Mouse (Mus musculus) right cerebral cortex, postnatal 14 days (tissue): ENCODE measurements around the gene Nlgn1.
"Not testable (repeated sequence)": the region's sequence is repeated elsewhere in the genome, so short reads cannot be mapped to it uniquely, and the experiment has no call there.

Experiments used
- DNase-seq: peaks from one replicate; pipeline ENCODE4 v3.0.0; 2022

The Nlgn1 gene

GRCm38 (mm10) chr3:25597513-25597912 is 734.7 kb downstream of the Nlgn1 start:
- DNase-seq = no peak

GRCm38 (mm10) chr3:25575526-25575925 is 756.7 kb downstream of the Nlgn1 start:
- no peak for DNase-seq

DNA sequence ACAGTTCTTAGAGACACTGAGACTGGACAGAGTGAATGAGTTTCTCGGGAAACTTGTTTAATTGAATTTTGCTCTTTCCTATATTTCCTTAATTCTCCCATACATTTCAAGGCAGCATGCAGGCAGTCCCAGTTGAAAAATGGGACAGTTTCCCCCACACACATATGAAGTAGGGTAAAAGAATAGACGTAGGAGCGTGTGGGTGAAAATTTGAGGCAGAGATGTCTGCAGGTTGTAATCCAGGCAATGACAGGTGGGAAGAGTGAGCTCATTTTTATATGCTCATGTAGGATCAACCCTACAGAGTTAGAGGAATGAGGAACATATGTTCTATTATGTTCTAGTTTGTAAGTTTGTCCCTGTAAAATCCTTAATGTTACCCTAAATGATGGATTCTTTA is 757.4 kb downstream of the Nlgn1 start:
- DNase-seq = no peak

DNA sequence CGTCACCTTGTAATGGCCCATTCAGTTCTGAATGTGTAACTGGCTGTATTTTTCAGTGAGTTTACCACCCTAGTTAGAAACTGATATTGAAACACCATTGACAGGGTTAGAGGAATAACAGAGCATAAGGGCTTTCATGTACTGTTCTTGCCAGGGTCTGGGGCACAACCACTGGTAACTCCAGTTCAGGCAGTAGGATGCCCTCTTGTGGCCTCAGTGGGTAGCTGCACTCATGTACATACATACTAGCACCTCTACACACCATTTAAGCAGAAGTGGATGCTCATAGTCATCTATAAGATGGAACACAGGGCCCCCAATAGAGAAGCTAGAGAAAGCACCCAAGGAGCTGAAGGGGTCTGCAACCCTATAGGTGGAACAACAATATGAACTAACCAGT is 773.7 kb downstream of the Nlgn1 start:
- DNase-seq = not testable (repeated sequence)

GRCm38 (mm10) chr3:25549097-25549496 is 783.2 kb downstream of the Nlgn1 start:
- DNase-seq = not testable (repeated sequence)

DNA sequence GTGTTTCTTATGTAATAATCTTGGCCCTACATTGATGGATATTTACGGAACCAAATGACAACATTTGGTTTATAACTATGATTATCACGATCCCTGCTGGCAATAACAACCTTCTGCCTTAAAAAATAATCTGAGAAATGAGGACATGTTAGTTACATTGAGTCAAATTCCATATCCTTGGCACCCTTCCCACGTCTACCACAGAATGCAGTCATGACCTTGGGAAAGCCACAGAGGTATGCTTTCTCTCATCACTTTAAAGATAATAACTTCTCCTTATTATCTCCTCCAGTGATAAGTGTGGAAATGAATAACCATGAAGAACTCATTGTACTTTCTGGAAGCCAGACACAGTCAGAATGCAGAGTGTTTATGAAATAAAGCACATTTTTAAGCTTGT is 808.0 kb downstream of the Nlgn1 start:
- not testable (repeated sequence) for DNase-seq

GRCm38 (mm10) chr3:25463051-25463450 is 869.2 kb downstream of the Nlgn1 start:
- DNase-seq = no peak

DNA sequence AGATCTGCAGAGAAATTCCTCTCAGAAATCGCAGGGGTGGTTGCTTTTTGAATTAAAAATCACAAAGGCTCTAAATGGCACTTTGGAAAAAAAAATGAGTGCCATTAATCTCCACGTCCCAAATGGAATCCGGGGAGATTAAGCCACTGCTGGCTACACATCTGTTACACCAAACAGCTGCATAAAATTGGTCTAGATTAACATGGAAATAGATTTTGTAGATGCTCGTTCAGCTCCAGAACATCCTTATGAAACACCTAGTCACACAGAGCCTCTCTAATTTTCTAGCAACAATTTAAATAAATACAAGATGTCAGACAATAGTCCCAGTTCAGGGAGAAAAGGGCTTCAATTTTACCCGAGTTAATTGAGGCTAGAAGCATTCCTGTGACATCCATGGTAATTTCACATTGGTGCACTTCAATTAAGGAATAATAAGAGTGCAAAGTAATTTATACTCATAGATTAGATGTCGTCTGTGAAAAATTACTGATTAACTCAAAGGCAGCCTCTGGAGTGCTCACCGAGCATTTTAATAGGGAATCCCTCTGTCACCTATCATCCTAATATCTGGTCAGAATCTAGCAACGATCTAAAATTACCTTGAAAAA is 875.9 kb downstream of the Nlgn1 start:
- no peak for DNase-seq

DNA sequence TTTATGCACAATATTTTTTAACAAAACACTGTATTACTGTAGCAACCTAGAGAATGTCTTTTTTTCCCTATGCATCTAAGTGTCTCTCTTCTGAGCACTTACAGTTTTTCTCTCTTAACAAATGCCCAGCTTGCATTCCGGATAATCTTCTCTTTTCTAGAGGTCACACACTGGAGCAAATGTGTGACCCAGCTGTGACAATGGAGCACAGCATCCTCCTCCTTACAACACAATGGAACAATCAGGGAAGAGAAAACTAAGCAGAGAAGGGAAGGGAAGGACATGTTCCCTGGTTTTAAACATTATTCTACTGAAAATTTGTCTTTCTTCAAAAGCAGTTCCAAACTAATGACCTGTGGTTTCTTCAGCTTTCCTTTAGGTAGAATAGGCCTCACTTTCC is 879.9 kb downstream of the Nlgn1 start:
- DNase-seq = no peak

DNA sequence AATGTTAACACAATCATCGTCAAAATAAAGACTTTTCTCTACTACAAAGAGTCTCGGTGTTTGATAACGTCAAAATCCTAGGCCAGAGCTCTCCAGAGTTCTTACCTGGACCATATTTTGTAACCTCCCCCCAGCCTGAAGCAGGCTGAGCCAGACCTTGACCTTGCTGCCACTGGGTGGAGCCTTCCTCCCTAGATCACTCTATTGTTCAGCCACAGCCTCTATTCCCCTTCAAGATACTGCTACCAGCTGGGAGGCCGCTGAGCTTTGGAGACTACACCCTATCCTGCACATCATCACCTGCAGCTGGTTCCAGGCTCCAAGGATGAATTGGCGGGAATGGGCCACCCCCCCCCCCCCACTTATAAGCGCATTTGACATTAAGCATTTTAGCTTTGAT is 881.8 kb downstream of the Nlgn1 start:
- DNase-seq = no peak

DNA sequence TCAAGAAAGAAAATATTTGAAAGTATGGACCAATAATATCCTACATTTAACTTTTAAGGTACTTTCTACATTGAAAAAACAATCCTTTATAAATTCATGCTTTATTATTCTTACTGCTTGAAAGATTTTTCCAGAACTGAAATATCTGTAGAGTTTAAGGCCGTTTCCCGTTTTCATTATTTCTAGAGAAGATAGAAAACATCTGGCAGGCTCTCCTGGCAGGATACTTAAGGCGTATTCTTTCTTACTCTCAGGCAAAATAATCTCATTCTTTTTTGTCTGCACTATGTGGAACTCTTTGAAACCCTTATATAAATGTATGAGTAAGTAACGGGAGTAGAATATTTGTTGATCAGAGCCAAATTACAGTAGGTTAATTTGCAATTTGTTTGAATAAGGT is 882.9 kb downstream of the Nlgn1 start:
- no peak for DNase-seq

DNA sequence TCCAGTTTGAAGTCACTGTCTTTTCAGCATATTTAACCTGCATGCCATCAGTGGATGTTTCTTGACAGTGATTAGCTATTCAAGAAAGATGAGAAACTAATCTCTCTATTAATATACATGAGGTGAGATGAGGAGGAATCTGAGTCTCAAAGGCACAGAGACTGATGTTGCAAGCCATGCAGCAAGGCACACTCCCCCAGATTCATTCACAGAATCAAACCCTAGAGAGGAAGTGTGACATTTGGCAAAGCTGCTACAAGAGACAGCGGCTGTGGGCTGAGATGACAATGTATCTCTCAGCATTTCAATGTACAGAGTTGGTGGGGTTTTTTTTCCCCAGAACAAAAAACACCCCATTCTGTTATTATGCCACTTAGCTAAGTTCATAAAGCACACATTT is 885.1 kb downstream of the Nlgn1 start:
- no peak for DNase-seq

DNA sequence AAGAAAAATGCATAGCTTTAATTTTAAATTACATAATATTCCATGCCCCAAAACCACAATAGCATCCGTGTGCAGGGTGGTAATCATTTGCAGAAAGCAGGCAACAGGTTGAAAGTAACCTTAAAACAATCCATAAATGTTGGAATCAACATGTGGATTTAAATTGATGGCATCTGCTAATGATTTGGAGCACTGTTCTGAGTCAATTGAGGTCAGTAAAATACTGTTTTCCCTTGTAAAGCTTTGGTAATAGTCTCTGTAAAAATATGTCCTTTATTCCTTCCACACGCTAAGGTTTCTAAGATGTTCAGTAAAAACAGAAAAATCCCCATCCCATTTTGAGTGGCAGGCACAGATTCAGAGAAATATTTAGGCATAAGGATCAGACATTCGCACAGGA is 888.6 kb downstream of the Nlgn1 start:
- DNase-seq = no peak

GRCm38 (mm10) chr3:25442617-25443016 is 889.6 kb downstream of the Nlgn1 start:
- no peak for DNase-seq

DNA sequence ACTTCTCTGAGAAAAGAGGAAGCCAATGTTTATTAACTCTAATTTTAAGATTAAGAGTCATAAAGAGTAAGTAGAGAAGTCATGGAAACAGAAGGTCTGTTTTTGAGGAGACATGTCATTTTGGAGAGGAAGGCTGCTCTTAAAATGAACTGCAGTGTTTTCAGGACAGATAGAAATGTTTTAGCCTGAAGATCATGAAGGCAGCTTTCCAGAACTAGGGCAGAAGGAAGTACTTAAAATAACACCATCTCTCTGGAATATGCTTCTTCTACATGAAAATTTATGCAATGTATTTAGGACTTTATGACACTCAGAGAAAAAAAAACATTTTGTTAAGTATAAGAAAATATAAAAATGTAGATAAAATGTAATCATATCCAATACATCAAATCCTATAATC is 905.3 kb downstream of the Nlgn1 start:
- DNase-seq = no peak

DNA sequence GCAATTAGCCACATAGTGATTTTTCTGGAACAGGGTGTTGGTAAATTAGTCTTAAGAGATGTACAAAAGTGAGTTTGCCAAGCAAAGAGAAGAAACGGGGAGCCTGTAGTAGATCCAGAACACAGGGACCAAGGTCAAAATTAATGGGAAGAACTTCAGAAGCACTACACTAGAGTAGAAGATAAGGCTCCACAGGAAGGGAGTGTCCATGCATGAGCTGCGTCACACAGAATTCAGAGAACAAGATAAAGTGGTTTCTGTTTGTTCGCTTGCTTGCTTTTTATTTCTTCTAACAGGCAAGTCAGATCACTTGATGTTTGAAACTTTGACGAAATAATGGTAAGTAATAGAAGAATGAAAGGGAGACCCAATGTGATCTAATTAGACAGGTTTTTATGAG is 920.3 kb downstream of the Nlgn1 start:
- no peak for DNase-seq
